Mouse (Mus musculus) brown adipose tissue, adult 24 weeks (tissue): ENCODE data around the gene Ube2q1. TPM values are rescaled to one million over a fixed set of nuclear protein-coding genes. Genes with fewer than 3 reads are reported as not detected.
A peak's percentile ranks its signal among the peaks of the same experiment; 100 is the strongest.
"Not testable (repeated sequence)": the region's sequence is repeated elsewhere in the genome, so short reads cannot be mapped to it uniquely, and the experiment has no call there.

Source experiments
- H3K27ac ChIP-seq: fragments of 200-500 bp; replicated peaks from 2 replicates; pipeline ENCODE4 v1.5.1; 2012; ENCODE audit warnings: low read depth, mild to moderate bottlenecking, low read length
- H3K4me1 ChIP-seq: fragments of 200-500 bp; 2 replicates; pipeline ENCODE4 v1.6.1; 2012; ENCODE audit warnings: low read length, mixed read lengths; ENCODE audit not compliant: control insufficient read depth, insufficient read depth, insufficient read length
- H3K4me3 ChIP-seq: fragments of 200-500 bp; 2 replicates; pipeline ENCODE4 v1.5.1; 2012; ENCODE audit warnings: low read depth, mild to moderate bottlenecking, low read length, moderate library complexity; ENCODE audit not compliant: insufficient read depth
- polyA plus RNA-seq: library from polyadenylated mRNA; stranded (reverse); fragments of >200 nt; gene quantifications from 2 replicates; pipeline ENCODE4 v1.2.4, GENCODE M21; 2012; ENCODE audit not compliant: missing spikeins, insufficient read depth, insufficient read length

Ube2q1 gene
- polyA plus RNA-seq, 1 experiment, result 44.5 TPM

DNA sequence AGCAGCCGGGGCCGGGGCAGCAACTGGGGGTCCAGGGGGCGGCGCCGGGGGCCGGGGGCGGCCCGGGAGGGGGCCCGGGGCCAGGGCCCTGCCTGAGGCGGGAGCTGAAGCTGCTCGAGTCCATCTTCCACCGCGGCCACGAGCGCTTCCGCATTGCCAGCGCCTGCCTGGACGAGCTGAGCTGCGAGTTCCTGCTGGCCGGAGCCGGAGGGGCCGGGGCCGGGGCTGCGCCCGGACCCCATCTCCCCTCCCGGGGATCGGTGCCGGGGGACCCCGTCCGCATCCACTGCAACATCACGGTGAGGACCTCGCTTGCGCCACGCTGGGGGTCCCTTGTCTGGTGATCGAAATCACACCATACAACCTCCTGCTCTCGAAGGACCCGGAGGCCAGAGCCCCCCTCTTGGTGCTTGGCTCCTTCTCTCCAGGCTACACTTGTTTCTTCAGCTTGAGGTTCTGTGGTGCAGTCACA, 360 bp downstream of the Ube2q1 start:
- H3K4me1 ChIP-seq, result peaks cover 11% of the 10 kb centered on the region

DNA sequence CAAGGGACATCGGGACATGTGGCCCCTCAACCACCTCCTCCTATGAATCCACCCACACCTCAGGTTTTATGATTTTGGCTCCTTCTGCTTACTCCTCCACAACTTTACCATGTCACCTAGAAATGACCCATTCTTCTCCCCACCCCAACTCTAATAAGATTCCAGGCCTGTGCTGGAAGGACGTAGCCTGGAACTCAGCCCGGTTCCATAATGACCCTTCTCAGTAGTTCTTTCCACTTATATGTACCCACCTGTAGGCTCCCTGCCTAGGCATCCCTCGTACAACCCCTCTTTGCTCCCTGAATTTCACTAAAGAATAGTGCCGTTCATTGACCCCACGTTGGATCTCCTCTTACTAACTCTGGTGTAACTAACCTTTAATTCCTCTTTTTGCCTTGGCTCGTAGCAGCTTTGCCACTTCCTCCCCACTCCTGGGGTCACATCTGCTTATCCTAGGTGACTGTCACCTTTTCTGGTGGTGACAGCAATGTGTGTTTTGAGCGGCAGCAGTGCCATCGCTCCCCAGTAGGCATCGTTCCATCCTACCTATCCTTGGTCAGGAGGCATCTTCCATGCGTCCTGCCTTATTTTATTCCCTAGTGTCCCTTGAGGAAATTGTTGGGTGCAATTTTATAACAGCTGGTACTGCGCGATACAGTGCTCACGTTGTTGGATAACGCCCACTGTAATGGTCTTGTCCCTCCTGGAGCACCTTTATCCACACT, 982 bp downstream of the Ube2q1 start:
- Histone ChIP-seq H3K4me1 (peaks cover 11% of the 10 kb centered on the region), H3K27ac (peak overlapping the region; percentile 50; the same call in 1 of the 2 replicates), H3K4me3 (peak overlapping the region; percentile 81)

More for the DNA sequence above, 360 bp downstream of the Ube2q1 start:
- H3K4me3 ChIP-seq, result peak overlapping the region; percentile 81
- H3K27ac ChIP-seq, result peak overlapping the region; percentile 50; the same call in 1 of the 2 replicates

DNA sequence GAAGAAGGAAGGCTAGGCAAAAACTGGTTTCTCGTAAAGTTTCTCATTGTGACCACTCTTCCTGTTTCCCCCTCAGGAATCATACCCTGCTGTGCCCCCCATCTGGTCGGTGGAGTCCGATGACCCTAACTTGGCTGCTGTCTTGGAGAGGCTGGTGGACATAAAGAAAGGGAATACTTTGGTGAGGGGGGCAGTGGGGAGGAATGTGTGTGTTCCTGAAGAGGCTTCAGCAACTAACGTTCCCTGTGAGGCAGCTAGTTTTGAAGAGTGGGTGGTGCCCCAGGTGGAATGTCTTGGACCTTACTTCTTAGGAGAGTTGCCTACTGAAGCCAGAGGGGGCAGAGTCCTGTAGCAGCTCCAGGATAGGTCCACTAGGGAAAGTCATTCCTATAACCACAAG, 2.6 kb downstream of the Ube2q1 start:
- H3K4me3 ChIP-seq, result no peak overlapping the region
- H3K4me1 ChIP-seq, result peaks cover 11% of the 10 kb centered on the region
- no peak overlapping the region for H3K27ac ChIP-seq

DNA sequence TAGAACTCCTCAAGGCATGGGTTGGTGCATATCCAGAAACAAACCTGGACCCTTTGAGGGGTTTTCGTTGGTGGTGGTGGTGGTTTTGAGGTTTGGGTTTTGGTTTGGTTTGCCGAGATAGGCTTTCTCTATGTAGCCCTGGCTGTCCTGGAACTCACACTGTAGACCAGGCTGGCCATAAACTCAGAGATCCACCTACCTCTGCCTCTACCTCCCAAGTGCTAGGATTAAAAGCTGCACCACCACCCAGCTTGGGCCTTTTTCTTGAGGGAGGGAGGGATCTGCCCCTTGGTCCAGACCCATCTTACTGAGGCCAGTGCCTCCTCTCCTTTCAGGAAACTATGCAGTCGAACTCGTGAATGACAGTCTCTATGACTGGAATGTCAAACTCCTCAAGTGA, 6.7 kb downstream of the Ube2q1 start:
- Histone ChIP-seq H3K27ac (no peak overlapping the region), H3K4me3 (no peak overlapping the region), H3K4me1 (peaks cover 3% of the 10 kb centered on the region)

DNA sequence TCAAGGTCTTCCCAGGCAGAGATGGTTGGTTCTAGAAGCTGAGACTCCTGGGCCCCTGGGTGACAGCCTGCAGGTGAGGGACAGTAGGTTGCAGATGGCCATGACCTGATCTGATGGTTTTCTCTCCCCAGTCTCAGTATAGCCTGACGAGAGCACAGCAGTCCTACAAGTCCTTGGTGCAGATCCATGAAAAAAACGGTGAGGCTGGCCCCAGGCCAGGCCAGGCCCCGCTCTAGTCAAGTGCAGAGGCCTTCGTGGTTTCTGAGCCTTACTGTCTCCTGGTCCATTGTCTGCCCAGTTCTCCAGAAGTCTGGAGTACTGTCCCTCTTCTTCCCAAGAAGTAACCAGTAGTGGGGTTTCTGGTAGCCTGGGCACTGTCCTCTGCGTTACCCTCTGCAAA, 8.2 kb downstream of the Ube2q1 start:
- no peak overlapping the region for H3K4me3 ChIP-seq
- no peaks in the 10 kb centered on the region; the same call in 1 of the 2 replicates for H3K4me1 ChIP-seq
- H3K27ac ChIP-seq, result no peak overlapping the region

DNA sequence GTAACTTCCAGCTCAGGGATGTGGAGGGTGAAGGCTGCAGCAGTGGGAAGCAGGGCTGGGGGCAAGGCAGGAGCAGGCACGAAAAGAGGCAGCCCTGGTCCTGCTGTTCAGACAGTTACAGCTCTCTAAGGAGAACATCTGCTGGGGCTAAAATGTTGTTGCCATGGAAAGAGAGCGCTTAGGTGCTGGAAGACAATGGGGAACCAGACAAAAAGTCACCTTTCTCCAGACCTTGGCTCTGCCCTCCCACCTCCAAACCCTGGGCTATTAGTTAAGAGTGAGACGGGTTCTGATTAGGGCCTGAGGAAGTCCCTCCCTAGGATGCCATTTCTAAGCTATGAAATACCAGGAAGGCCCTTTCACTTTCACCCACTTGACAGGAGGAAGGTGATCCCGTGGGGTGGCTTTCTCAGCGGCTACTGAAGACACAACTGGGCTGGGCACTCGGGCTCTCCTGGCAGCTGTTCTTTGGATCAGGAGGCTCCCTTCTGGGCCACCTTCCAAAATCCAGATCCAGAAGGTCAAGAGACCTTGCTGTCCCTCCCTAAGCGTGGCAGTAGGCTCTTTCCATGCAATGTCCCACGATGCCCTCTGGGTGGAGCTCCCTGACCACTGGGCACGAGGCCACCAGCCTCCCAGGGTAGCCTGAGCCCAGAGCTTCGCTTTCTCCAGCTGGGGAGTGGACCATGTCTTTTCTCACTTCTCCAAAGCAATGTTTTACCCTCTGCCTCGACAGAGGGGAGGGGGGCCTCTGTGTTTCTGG, 11.8 kb downstream of the Ube2q1 start:
- Histone ChIP-seq H3K4me1 (no peaks in the 10 kb centered on the region; the same call in 1 of the 2 replicates), H3K4me3 (no peak overlapping the region), H3K27ac (peak overlapping the region; percentile 25)

DNA sequence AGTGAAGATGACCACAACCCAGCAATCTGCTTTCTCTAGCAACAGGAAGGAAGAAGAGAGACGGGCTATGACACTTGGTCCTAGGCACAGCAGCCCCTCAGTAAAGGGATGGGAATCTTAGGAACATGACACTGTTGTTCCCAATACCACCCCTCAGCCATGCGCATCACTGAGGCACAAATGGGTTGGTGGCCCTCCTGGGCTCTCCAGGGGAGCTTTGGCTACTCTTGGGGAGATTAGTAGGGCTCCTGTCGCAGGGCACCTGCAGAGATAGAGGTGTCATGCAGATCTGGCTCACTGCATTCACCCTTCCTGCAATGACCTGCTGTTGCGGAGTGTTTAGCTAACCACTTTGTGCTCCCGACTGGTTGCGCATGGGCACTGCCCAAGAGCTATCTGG, 12.9 kb downstream of the Ube2q1 start:
- Histone ChIP-seq H3K4me3 (no peak overlapping the region), H3K27ac (no peak overlapping the region), H3K4me1 (no peaks in the 10 kb centered on the region; the same call in 1 of the 2 replicates)

DNA sequence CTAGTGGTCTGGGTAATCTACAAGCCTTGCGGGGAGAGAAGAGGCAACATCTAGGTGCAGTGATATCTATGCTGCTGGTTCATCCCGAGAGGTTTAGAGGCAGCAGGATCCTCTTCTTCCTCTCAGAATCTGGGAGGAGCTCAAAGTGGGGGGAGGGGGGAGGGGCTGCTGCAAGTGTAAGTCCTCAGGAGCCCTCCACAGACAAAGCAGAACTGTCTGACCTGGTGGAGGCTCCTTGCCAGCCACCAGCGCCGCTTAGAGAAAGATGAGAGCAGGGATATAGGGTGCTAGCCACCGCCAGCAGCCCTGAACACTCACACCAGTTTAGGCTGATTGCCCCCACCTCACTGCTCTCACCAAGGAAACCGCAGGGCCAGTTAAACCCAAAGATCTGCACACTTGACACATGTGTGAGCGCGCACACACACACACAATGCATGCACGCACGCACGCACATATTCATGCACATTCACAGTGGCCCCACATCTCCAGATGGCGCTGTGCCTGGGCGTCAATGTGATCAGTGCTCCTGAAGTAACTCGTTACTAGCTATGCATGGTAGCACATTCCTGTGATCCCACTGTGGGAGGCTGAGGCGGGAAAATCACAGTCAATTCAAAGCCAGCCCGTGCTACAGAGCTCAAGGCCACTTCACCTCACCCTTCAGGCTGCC, 15.4 kb downstream of the Ube2q1 start:
- H3K27ac ChIP-seq, result no peak overlapping the region
- no peaks in the 10 kb centered on the region; the same call in 1 of the 2 replicates for H3K4me1 ChIP-seq
- no peak overlapping the region for H3K4me3 ChIP-seq

DNA sequence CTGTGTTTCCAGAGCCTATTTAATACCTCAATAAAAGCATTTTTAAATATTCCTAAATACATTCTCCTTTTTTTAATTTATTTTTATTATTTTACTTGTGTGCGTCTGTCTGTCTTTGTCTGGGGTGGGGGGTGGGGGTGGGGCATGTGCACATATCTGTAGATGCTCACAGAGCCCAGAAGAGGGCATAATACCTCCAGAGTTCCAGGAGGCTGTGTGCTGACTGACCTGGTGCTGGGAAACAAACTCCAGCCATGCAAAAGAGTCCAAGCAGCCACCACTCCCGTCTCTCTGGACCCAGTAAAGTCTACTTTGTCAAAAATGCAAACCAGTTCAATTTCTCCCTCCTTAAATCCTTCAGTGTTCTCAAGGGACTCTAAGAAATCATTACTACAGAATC, 21.2 kb downstream of the Ube2q1 start:
- H3K4me1 ChIP-seq, result no peaks in the 10 kb centered on the region; the same call in 1 of the 2 replicates
- no peak overlapping the region for H3K4me3 ChIP-seq
- no peak overlapping the region for H3K27ac ChIP-seq

DNA sequence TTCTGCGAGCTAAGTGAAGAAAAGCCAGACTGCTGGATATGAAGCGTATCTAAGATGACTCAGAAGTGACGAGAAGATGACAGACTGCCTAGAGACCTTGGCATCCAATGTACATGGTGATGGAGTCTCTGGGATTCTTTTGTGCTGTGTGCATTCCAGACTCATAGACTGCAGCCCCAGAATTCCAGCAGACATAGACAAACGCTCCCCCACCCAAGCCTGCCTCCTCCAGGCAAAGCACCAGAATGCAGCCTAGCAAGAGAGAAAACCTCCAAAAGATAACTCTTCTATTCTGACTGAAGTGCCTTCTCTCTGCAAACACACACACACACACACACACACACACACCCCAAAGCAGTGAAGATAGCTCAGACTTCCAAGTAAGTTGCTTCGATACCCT, 22.3 kb downstream of the Ube2q1 start:
- Histone ChIP-seq H3K27ac (peak overlapping the region; percentile 62), H3K4me3 (no peak overlapping the region), H3K4me1 (no peaks in the 10 kb centered on the region; the same call in 1 of the 2 replicates)

DNA sequence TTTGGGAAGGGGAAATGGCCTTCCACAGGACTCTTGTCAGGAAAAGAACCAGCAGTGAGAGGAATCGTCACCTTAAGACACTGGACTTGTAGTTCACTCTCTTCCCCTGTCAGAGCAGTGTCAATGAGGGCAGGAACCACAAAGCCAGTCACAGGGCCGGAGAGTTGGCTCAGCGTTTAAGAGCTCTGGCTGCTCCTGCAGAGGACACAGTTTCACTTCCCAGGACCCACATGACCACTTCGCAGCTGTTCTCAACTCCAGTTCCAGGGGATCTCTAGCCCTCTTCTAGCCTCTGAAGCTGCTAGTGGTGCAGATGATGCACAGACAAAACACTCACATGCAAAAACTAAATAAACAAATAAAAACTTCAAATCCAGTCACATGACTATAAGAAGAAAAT, 22.9 kb downstream of the Ube2q1 start:
- no peak overlapping the region for H3K4me3 ChIP-seq
- peak overlapping the region; percentile 62 for H3K27ac ChIP-seq
- H3K4me1 ChIP-seq, result no peaks in the 10 kb centered on the region; the same call in 1 of the 2 replicates

DNA sequence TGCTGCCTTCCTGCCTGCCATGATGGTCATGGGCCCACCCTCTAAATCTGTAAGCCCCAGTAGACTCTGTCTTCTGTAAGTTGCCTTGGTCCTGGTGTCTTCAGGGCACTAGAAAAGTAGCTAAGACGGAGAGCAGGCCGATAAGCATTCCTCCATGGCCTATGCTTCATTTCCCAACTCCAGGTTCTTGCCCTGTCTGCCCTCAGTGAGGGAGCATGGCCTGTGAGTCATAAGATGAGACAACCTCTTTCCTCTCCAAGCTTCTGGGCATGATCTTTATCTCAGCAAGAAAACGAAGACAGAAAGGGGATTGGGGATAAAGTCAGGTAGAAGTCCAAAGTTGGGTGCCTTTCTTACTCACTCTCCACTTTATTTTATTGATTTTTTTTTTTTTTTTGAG, 25.1 kb downstream of the Ube2q1 start:
- H3K4me3 ChIP-seq, result no peak overlapping the region
- no peak overlapping the region for H3K27ac ChIP-seq
- peaks cover 2% of the 10 kb centered on the region; the same call in 1 of the 2 replicates for H3K4me1 ChIP-seq

DNA sequence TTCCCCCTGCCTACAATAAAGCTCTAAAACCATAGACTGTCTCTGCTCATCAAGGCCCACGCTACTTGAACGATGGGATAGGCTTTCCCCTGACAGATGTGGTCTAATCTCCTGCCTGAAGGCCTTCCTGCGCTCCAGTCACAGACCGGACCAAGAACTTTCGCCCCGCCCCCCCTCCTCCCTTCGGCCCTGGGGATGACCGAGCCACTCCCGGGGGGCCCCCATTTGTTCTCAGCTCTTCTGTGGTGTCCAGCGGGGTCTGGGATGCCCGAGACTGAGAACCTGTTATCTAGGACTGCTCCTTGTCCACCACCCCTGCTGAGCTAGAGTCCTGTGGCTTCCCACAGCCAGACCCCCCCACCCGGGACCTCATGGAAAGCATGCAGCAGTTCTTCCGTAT, 26.1 kb downstream of the Ube2q1 start:
- H3K4me1 ChIP-seq, result peaks cover 2% of the 10 kb centered on the region; the same call in 1 of the 2 replicates
- no peak overlapping the region for H3K27ac ChIP-seq
- H3K4me3 ChIP-seq, result no peak overlapping the region

DNA sequence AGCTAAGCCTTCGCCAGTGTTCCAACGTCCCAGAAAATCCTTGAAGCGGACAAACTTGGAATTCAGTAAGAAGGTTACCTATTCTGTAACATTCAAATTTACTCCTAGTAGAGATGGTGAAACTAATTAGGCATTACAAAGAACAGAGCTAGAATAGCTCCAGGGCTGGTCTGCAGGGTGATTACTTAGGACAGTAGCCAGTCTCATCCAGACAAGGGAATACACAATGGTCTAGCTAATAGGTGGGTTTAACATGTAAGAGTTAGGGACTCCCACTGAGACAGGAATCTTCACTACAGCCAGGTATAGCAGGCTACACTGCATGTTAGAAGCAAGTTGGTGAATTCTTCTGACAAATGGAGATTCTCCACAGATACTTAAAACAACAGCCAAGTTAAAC, 26.7 kb downstream of the Ube2q1 start:
- not testable (repeated sequence) for H3K27ac ChIP-seq, H3K4me3 ChIP-seq, H3K4me1 ChIP-seq
